Mouse (Mus musculus) left cerebral cortex, adult 11 months (tissue): Measurements from ENCODE around the gene Crkl.
A peak's percentile ranks its signal among the peaks of the same experiment; 100 is the strongest.

Experiments used
- DNase-seq: peaks from one replicate; pipeline ENCODE4 v3.0.0; 2022; ENCODE audit warnings: low spot score

Crkl gene

DNA sequence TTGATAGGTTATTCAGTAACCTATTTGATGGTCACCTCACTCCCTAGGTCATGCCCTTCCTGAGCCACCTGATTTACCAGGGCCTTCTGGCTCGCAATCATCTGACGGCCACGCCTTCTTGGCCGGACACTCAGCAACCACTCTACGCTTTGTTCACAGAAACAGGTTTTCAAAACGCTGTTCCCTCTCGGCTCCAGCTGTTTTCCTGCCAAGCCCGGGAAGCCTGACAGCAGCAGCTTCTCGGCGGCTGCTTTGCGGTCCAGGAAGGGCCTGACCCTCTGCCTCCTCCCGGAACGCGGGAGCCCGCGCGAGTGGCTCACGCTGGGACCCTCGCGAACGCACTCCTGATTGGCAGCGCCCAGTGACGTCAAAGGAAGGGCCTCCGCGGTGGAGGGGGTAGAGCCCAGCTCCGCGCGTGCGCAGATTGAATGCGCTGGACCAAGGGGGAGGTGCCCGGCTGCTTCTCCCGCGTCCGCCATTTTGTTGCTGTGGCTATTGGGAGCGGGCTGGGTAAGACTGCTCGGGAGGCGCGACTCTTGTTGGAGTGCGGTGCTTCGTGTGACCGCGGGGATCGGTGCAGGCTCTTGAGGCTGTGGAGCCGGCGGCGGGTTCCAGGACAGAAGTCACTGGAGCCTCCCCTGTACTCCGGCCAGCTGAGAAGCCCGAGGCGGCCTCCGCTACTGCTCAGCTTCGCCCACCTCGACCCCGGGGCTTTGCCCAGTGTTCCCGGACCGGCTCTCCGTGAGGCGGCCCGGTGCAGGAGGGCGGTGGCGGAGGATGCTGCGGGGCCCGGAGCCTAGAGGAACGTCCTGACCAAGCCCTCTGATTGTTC lies at the start of gene Crkl:
Gene Crkl, plus strand, starts transcription at position 447 of the 832 bp plus-strand sequence.
- DNase-seq = peak; percentile 95

DNA sequence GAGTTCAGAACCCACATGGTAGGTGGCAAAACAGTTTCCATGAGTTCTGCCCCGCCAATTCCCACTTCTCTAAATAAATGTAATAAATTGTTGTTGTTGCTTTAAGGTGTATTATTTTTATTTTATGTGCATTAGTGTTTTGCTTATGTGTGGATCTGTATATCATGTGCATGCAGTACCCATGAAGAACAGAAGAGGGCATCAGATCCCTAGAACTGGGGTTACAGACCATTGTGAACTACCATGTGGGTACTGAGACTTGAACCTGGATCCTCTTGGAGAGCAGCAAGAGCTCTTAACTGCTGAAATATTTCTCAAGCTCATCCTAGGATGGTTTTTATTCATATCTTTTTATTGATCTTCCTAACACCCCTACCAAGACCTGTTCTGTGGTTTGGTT lies 48.9 kb upstream of the Crkl start:
- no peak for DNase-seq

DNA sequence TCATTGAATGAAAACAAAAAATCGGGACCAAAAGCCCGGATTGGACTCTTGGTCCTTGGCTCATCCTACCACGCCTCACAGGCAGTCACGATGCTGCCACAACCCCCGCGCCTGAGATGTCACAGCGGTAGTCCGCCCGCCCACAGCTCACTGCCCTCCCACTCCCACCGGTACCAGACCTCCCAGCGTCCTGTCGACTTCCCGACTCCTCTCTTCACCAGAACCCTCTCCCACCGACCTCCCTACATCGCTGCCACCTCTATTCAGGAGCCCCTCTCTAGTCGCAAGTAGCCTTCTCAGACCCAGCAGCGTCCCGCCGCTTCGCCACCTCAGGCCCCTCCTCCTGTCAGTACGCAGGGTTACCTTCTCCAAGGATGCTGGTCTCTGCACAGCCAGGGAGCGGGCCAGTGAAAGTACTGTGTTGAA lies 46.5 kb upstream of the Crkl start:
- peak; percentile 79 for DNase-seq

DNA sequence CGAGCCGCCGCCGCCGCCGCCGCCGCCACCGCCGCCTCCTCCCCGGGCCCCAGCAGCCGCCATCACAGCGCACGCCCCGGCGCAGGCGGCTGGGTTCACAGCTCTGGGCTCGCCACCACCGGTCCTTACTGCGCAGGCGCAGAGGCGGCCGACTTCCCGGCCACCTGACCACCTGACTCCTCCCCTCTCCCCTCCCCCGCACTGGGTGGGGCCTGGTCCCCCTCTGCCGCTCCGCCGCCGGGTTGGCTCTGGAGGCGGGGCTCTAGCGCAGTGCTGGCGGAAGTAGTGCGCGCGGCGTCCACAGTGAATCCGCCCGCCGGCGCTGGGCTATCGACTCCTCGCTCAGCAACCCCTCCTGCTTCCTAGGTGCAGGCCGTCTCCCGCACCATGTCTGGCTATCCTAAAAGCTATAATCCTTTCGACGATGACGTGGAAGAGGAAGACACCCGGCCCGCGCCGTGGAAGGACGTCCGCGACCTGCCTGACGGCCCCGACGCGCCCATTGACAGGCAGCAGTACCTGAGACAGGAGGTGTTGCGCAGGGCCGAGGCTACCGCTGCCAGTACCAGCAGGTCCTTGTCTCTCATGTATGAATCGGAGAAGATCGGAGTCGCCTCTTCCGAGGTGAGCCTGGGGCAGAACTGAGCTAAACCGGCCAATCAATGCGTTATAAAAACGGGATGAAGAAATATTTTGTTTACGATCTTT lies 45.9 kb upstream of the Crkl start, which contains the start of the genes Snap29 and Pi4ka:
Gene Snap29, plus strand, starts transcription at position 251 of the 708 bp plus-strand sequence.
Gene Pi4ka, minus strand, starts transcription at position 579 of the 708 bp plus-strand sequence.
- DNase-seq = peak; percentile 99

DNA sequence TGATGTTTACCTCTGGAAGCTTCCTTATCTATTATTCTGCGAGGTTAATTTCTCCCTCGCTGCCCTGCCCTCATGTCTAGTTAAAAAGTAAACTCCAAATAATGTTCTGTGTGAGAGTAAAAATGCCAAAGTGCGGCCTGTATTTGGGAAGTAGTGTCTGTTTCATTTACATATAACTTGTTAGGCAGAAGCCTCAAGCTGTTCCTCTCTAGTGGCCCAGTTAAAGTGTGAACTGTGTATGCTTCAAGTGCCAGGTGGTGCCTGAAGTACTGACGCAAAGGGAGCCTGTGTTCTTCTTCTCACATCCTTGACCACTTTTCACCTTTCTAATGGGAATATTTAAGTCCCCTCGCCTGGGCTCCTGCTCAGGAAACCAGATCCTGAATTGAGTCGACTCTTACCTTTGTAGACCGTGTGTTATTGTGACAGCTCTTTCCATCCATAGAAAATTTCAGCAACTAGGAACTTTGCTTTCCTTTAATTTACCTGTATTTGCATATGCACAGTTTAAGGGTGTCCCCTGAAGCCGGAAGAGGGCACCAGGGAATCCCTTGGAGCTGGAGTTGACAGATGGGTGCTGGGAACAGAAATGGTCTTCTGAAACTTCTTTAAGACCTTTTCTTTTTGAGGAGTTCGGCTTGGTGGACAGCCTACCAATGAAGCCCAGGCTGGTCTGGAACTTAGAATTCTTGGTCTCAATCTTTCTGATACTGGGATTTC lies 45.1 kb upstream of the Crkl start:
- DNase-seq = peak; percentile 25

DNA sequence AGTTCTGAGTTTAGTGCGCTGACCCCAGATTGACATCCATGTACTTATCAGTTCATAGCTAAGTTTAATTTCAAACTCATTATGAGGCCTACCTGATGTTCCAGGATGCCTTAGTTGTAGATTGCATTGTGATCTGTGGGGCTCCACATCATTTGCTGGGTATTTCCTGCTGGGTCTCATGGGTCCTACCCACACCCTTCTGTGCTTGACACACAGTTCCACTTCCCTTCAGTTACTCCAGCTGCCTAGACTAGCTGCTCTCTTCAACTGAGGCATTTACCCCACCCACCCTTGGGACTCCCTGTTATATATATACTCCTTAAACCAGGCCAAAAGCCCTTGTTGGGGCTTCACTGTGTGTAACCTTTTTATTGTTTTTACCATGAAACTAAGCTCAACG lies 42.7 kb upstream of the Crkl start:
- DNase-seq = no peak

DNA sequence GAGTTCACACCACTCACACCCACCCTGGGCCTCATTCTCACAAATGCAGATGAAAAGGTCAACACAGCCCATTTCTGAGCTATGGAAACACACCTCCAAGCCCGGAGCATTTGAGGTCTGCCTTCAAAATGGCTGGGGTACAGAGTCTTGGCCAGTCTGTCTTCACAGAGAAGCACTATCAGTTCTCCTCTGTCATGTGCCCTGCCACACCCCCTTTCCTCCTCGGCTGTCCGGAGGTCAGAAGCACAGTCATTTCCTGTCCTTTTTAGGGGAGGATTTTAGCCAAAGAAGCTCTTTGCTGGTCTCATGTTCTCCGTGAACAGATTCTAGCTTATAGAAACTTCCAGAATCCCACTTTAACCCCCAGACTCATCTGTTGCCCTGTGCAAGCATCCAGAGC lies 41.6 kb upstream of the Crkl start:
- DNase-seq = no peak

DNA sequence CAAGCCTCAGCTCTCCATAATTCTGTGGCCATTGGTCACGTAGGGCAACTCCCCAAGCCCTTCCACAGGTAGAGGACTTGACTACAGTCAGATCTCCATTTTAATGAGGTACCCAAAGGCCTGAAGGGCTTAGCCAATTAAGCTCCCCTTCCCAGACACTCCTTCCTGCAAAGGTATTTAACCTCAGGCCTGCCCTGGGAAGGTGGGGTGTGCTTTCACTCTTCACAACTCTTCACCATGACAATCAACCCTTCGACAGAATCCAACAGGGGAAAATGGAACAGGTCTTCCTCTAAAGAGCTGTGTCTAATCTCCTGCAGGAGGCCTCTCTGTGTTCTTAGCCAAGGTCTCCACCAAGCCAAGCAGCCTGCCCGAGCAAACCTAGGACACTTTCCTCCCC lies 28.8 kb upstream of the Crkl start:
- no peak for DNase-seq

DNA sequence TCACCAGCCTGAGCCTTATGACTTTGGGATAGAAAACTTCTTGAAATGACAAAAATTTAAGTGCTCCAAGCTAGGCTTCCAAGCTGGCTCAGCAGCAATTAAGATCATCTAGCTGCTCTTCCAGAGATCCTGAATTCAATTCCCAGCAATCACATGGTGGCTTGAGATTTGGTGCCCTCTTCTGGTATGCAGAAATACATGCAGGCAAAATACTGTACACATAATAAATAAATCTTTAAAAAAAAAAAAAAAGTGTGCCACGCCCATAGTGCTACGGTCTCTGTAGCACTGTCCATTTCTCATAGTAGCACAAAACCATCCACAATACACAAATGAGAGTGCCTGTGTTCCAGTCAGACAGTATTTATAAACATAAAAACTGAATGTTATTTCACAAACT lies 19.2 kb upstream of the Crkl start:
- no peak for DNase-seq

DNA sequence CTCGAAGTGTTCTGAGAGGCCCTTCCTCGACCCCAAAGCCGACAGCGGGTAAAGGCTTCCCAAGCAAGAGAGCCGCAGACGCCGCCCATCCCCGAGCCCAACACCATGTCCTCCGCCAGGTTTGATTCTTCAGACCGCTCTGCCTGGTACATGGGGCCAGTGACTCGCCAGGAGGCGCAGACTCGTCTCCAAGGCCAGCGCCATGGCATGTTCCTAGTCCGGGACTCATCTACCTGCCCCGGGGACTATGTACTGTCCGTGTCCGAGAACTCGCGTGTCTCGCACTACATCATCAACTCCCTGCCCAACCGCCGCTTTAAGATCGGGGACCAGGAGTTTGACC lies 557 bp downstream of the Crkl start:
- peak; percentile 18 for DNase-seq

DNA sequence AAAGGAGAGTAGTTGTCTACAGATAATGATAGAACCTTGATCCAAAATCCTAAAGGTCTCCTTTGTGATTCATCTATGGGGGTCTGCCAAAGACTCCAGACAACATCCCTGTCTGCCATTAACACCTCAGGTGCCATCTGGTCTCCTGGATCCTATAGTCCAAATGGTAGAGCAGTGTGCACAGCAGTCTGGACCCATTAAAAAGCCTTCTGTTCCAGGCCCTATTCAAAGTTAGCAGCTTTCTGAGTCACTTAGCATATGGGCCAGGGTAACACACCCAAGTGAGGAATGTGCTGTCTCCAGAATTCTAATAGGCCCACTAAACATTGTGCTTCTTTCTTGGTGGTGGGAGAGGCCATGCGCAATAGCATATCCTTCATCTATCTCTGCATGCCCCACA lies 5.1 kb downstream of the Crkl start:
- DNase-seq = no peak

DNA sequence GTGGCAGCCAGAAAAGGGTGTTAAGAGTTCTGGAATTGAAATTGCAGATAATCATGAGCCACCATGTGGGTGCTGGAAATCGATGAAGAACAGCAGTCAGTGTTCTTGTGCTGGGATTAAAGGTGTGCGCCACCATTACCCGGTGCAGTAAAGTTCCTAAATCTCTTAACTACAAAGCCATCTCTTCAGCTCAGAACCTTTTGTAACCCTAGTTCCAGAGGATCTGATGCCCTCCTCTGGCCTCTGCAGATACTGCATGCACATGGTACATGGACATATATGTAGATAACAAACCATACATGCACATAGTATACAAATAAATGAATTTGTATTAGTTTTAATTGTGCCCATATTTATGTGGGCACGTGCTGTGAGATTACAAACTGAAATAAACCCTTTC lies 8.5 kb downstream of the Crkl start:
- DNase-seq = no peak

DNA sequence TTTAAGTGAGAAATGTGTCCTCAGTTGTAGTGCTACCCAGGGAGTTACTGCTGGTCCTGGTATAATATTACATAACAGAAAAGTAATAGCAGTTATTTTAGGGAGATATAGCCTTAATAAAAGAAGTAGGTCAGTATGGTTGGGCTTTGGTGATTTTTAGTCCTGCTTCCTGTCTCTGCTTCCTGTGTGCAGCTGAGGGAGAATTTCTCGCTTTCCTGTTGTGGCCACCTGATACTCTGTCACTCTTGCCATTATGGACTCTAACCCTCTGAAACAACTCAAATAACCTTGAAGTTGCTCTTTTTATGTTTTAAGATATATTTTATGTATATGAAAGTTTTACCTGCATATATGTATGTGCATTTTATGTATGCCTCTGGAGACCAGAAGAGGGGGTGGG lies 9.8 kb downstream of the Crkl start:
- DNase-seq = no peak

DNA sequence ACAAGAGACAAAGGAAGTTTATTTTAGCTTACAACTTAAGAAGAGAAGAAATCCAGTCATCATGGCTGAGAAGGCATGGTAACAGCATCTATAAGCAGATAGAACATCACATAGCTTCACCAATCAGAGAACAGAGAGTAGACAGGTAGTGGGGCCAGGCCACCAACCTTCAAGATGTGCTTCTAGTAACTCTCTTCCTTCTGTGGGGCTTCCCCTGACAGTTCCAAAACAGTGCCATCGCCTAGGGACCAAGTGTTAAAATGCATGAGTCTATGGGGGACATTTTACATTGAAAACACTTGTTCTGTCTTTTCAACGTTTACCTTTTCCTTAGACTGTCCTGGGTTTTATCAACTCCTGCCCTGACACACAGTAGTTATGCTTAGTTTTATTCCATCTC lies 11.4 kb downstream of the Crkl start:
- DNase-seq = no peak

DNA sequence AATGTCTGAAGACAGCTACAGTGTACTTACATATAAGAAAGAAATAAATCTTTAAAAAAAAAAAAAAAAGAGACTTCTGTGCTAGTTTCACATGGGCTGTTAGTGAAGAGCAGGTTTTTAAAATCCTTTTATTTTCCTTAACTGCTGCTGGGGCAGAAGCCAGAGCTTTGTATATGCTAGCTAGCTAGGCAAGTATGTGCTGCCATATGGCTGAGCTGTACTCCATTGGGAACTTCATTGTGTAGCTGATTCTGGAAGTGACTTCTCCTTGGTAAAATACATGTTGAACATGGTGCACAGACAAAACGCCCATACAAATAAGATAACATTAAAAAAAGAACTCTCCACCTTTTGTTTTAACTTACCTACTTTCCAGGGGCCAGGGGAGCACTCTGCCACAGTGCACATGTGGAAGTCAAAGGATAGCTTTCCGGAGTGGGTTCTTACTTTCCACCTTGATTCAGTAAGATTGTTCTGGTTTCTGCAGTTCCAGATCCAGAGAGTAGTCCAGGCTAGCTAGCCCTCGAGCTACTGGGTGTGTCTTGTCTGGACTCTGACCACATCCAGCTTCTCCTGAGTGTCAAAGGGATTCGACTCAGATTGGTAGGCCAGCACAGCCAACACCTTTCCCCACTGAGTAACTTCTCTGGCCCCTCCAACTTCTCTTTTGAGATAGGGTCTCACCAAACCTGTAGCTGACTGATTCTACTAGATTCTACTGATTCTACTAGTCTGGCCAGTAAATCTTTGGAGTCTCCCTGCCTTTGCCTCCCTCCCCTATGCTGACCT lies 15.3 kb downstream of the Crkl start:
- DNase-seq = no peak

DNA sequence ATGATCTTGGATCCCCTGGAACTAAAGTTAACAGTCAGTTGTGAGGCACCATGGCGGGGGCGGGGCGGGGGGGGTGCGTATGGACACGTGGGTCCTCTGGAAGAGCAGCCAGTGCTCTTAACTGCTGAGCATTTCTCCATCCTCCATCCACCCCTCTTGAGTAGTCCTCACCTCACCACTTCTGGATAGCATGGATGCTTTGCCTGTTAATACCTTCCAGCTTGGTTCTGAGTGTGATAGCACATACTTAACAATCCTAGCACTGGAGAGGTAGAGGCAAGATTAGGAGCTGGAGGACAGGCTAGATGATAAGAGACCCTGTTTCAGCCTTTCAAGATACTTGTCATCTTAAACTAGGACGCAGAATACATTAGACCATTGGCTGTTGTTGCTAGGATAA lies 20.7 kb downstream of the Crkl start:
- DNase-seq = no peak

DNA sequence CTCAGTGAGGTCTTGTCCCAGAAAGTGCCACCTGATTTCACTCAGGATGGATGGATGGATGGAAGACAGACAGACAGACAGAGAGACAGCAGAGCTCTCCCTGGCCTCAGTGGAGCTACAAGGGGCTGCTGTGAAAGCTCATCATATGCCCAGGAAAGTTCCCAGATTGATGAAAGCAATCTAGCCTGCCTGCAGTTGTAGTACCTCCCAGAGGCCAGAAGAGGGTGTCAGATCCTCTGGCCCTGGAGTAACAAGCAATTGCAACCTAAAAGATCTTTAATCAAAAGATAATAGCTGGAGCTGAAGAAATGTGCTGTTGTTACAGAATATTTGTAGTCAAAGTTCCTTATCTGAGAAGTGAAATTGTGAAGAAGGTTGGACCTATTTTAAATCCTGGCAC lies 22.3 kb downstream of the Crkl start:
- DNase-seq = no peak

DNA sequence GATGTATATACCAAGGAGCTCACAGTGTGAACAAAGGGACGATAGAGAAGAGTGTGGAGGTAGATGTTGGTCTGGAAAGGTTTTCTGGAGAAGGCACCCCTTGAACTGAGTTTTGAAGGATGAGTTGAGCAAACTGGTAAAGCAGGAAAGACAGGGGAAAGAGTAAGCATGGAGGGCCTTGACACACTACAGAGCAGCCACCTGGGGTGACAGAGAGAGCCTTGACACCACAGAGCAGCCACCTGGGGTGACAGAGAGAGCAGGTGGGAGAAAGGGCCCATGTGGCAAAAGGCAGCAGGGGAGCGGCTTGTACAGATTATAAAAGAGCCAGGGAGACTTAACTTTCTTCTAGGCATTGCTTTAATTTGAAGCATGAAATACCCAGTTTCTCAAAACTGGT lies 23.0 kb downstream of the Crkl start:
- DNase-seq = no peak

DNA sequence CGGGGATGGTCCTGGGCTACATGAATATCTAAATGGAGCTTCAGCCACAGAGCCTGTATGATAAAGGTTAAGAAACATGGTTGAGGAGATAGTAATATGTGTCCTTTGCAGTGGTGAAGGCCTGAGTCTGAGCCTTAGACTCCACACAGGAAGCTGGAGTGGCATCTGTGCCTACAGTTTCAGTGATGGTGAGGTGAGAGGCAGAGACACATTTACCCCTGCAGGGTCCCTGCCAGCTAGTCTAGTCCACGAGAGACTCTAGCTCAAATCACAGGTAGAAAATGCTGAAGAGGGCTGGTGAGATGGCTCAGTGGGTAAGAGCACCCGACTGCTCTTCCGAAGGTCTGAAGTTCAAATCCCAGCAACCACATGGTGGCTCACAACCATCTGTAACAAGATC lies 23.5 kb downstream of the Crkl start:
- DNase-seq = no peak

DNA sequence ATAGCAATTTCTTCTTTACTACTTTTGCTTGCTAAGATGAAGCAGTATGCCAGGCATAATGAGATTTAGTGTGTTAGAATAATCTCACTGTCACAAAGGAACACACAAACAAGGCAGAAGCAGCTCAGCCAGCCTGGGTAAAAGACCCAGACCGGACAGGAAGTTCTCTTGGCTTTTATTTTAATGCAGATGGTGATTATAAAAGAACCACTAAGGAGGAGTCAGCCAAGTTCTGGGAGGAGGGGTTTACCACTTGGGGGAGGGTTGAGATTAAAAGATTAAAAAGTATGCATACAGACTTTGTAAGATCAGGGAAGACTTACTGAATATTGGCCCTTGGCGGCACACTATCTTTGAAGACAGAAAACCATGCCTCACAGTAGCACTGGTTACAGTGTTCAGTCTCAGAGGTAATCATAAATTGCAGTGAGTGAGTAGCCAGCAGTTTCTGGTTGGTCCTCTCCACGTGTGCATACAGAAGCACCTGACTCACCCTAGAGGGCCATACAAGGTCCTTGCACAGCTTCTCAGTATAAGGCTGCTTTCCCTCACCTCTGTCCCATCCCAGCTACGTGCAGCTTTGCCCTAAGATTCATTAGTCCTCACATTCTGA lies 26.6 kb downstream of the Crkl start:
- no peak for DNase-seq

DNA sequence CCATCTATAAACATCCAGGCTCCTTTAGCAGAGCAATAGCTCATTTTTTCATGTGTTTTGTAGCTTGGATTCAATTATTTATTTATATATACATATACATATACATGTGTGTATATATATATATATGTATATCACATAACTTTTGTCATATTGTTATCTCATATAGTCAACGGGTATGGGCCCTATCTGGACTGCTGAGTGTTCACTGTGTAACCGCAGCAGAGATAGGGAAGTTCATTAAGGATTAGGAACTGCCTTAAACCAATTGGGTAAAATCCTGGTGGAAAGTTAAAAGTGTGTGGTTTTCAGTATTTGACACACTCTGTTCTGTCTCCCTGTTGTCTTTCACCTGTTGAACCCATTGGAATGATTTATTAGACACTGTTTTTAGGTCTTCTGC lies 29.7 kb downstream of the Crkl start:
- no peak for DNase-seq

DNA sequence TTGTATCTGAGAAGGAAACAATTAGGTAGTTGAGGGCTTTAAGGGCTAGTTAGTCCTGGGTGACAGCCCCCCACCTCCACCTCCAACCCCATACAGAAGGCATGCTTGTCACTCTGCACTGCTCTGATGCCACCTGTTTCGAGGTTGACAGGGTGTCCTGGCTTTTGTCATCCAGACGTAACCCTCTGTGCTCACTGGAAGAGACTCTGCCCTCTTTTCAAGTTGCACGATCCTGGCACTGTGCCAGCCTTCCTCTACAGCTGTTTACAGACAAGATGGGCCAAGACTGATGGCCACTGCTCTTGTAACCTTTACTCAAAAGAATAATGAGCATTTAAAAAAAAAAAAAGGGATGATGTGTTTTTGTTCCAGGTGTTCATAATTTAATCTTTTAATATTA lies 34.7 kb downstream of the Crkl start:
- DNase-seq = no peak
